Mouse (Mus musculus) small intestine, adult 2 months (tissue): ENCODE results near the gene Kmt5b. TPM values are rescaled to one million over a fixed set of nuclear protein-coding genes. Genes with fewer than 3 reads are reported as not detected.

Source experiments
- H3K27ac ChIP-seq: fragments of 200-500 bp; 2 replicates; pipeline ENCODE4 v1.5.1; 2012; ENCODE audit warnings: low read depth, low read length, control low read depth, inconsistent platforms; ENCODE audit not compliant: insufficient read depth
- H3K27me3 ChIP-seq: fragments of 200-500 bp; 2 replicates; pipeline ENCODE4 v1.6.1; 2012; ENCODE audit warnings: mild to moderate bottlenecking, moderate library complexity, low read length, inconsistent platforms; ENCODE audit not compliant: control insufficient read depth, insufficient read depth
- H3K36me3 ChIP-seq: fragments of 200-500 bp; 2 replicates; pipeline ENCODE4 v1.6.1; 2012; ENCODE audit warnings: mild to moderate bottlenecking, low read length, control low read depth, inconsistent platforms; ENCODE audit not compliant: control insufficient read depth, insufficient read depth
- H3K4me1 ChIP-seq: fragments of 200-500 bp; 2 replicates; pipeline ENCODE4 v1.6.1; 2012; ENCODE audit warnings: low read length, inconsistent platforms, mixed read lengths; ENCODE audit not compliant: control insufficient read depth, insufficient read depth, insufficient read length
- H3K4me3 ChIP-seq: fragments of 200-500 bp; 2 replicates; pipeline ENCODE4 v1.5.1; 2012; ENCODE audit warnings: low read depth, mild to moderate bottlenecking, control low read depth, inconsistent platforms, low read length, moderate library complexity
- CTCF ChIP-seq: fragments of 200-500 bp; IDR thresholded peaks from 2 replicates; pipeline ENCODE4 v1.5.1; 2012; ENCODE audit warnings: low read depth, mild to moderate bottlenecking, control low read depth, inconsistent platforms, low read length, moderate library complexity, mixed read lengths; ENCODE audit not compliant: insufficient replicate concordance, insufficient read length; ENCODE audit errors: extremely low read depth
- POLR2A ChIP-seq: fragments of 200-500 bp; IDR thresholded peaks from 2 replicates; pipeline ENCODE4 v1.6.1; 2012; ENCODE audit warnings: low read depth, mild to moderate bottlenecking, control low read depth, inconsistent platforms, low read length, moderate library complexity
- WGBS: fragments of 180-500 bp; shearing (Covaris S2); methylation state at CpG from one replicate; pipeline ENCODE4 v1.1.7; 2018; 5-methylcytosine and 5-hydroxymethylcytosine counted together
- polyA plus RNA-seq: library from polyadenylated mRNA; depleted of rRNA; stranded (reverse); fragments of >200 nt; gene quantifications from 2 replicates; pipeline ENCODE4 v1.2.3, GENCODE M21; 2012; rRNA removed

Gene Kmt5b
- polyA plus RNA-seq, 1 experiment: 16.8 TPM

- WGBS: 70% methylated on average over 3 of the region's 3 CpGs
- TF ChIP-seq CTCF: no peak
- no peak for TF ChIP-seq POLR2A
- H3K4me1 ChIP-seq: peaks cover 7% of the 10 kb centered on the region
- no peak overlapping the region for H3K27ac ChIP-seq
- no peak overlapping the region for H3K4me3 ChIP-seq
- no peaks in the 10 kb centered on the region for H3K27me3 ChIP-seq
- peaks cover 9% of the 10 kb centered on the region for H3K36me3 ChIP-seq
Measured at GRCm38 (mm10) chr19:3857220-3857619, 90.0 kb downstream of the Kmt5b start.

- no peak for TF ChIP-seq CTCF
- TF ChIP-seq POLR2A: no peak
- Histone ChIP-seq H3K4me1 (0 out of 2 replicates have a peak, but pooled peaks cover 3% of the 10 kb centered on the region), H3K27ac (no peak overlapping the region), H3K36me3 (peaks cover 20% of the 10 kb centered on the region), H3K27me3 (no peaks in the 10 kb centered on the region), H3K4me3 (no peak overlapping the region)
- 69% methylated on average over 2 of the region's 2 CpGs for WGBS
Measured at GRCm38 (mm10) chr19:3862713-3863112, 95.5 kb downstream of the Kmt5b start.

- H3K27me3 ChIP-seq: no peaks in the 10 kb centered on the region
- H3K27ac ChIP-seq: no peak overlapping the region
- TF ChIP-seq POLR2A (no peak), CTCF (no peak)
- no peak overlapping the region for H3K4me3 ChIP-seq
- 74% methylated on average over 2 of the region's 2 CpGs for WGBS
- H3K36me3 ChIP-seq: peaks cover 23% of the 10 kb centered on the region
- peaks cover 5% of the 10 kb centered on the region; the same call in 1 of the 2 replicates for H3K4me1 ChIP-seq
Measured at GRCm38 (mm10) chr19:3864960-3865359, 97.7 kb downstream of the Kmt5b start.

Other genes with a start within 250 kb of the Kmt5b start
- gene Ppp6r3, start 191.7 kb upstream of the Kmt5b start, polyA plus RNA-seq: 25.5 and 67.9 TPM in 2 replicates
- 50.9 and 96.7 TPM in 2 replicates for gene Lrp5, start 80.9 kb upstream of the Kmt5b start, polyA plus RNA-seq
- 180 and 300 TPM in 2 replicates for gene 1810055G02Rik, start 59.1 kb upstream of the Kmt5b start, polyA plus RNA-seq
- 85.2 and 214 TPM in 2 replicates for gene Chka, start 84.4 kb downstream of the Kmt5b start, polyA plus RNA-seq
- gene Tcirg1, start 139.7 kb downstream of the Kmt5b start, polyA plus RNA-seq: 107 and 148 TPM in 2 replicates
- gene Ndufs8, start 145.4 kb downstream of the Kmt5b start, polyA plus RNA-seq: 303 and 423 TPM in 2 replicates
- 32.8 and 43.0 TPM in 2 replicates for gene Aldh3b1, start 162.4 kb downstream of the Kmt5b start, polyA plus RNA-seq
- gene Unc93b1, start 167.8 kb downstream of the Kmt5b start, polyA plus RNA-seq: 108 and 140 TPM in 2 replicates
- not detected in 2 replicates for gene Aldh3b3, start 191.2 kb downstream of the Kmt5b start, polyA plus RNA-seq
- gene Aldh3b2, start 204.9 kb downstream of the Kmt5b start, polyA plus RNA-seq: 0.55 and 1.5 TPM in 2 replicates
- gene Acy3, start 219.1 kb downstream of the Kmt5b start, polyA plus RNA-seq: 99.4 and 147 TPM in 2 replicates
- gene Tbx10, start 225.3 kb downstream of the Kmt5b start, polyA plus RNA-seq: 0.10 TPM in 1 of 2 replicates, not detected in the other
- 30.6 and 33.7 TPM in 2 replicates for gene Nudt8, start 233.2 kb downstream of the Kmt5b start, polyA plus RNA-seq
- gene Gm49405, start 233.2 kb downstream of the Kmt5b start, polyA plus RNA-seq: 0.77 and 0.90 TPM in 2 replicates
- 5.1 and 8.2 TPM in 2 replicates for gene Doc2g, start 235.9 kb downstream of the Kmt5b start, polyA plus RNA-seq
- 92.8 and 170 TPM in 2 replicates for gene Ndufv1, start 245.4 kb downstream of the Kmt5b start, polyA plus RNA-seq